Mouse (Mus musculus): Measurements from ENCODE around the gene Ndufa13.

Gene Ndufa13

GRCm38 (mm10) chr8:69906260-69906659 lies 3.9 kb upstream of the Ndufa13 start:
- no peak for DNase-seq

- DNase-seq, result no peak
Measured at GRCm38 (mm10) chr8:69904096-69904495, 1.7 kb upstream of the Ndufa13 start.

GRCm38 (mm10) chr8:69903063-69903542 lies 745 bp upstream of the Ndufa13 start:
- peak; percentile 99 for DNase-seq

- DNase-seq, result peak; percentile 92 to 94
Measured at GRCm38 (mm10) chr8:69901484-69902162, 735 bp downstream of the Ndufa13 start.

- DNase-seq, result no peak
Measured at GRCm38 (mm10) chr8:69900895-69901451, 1.4 kb downstream of the Ndufa13 start.

GRCm38 (mm10) chr8:69899876-69900275 lies 2.5 kb downstream of the Ndufa13 start:
- DNase-seq, result no peak

GRCm38 (mm10) chr8:69897857-69898256 lies 4.5 kb downstream of the Ndufa13 start:
- no peak for DNase-seq

- DNase-seq, result no peak
Measured at GRCm38 (mm10) chr8:69895772-69896451, 6.4 kb downstream of the Ndufa13 start.

GRCm38 (mm10) chr8:69894836-69895332 lies 7.5 kb downstream of the Ndufa13 start:
- no peak for DNase-seq

- no peak for DNase-seq
Measured at GRCm38 (mm10) chr8:69893863-69894262, 8.5 kb downstream of the Ndufa13 start.

- DNase-seq, result no peak
Measured at GRCm38 (mm10) chr8:69890813-69891241, 11.5 kb downstream of the Ndufa13 start.

- no peak for DNase-seq
Measured at GRCm38 (mm10) chr8:69888902-69889301, 13.5 kb downstream of the Ndufa13 start.

- DNase-seq, result no peak
Measured at GRCm38 (mm10) chr8:69888244-69888866, 14.0 kb downstream of the Ndufa13 start.

- DNase-seq, result no peak
Measured at GRCm38 (mm10) chr8:69887289-69888243, 14.8 kb downstream of the Ndufa13 start, which contains the start of gene Cilp2. Cilp2 (minus strand) TSS chr8:69887687.

GRCm38 (mm10) chr8:69884141-69884540 lies 18.2 kb downstream of the Ndufa13 start:
- DNase-seq, result no peak

GRCm38 (mm10) chr8:69882833-69883600 lies 19.3 kb downstream of the Ndufa13 start:
- no peak for DNase-seq

GRCm38 (mm10) chr8:69882021-69882756 lies 20.2 kb downstream of the Ndufa13 start:
- no peak for DNase-seq

- no peak for DNase-seq
Measured at GRCm38 (mm10) chr8:69881261-69881865, 21.0 kb downstream of the Ndufa13 start.

- DNase-seq, result no peak
Measured at GRCm38 (mm10) chr8:69880841-69881240, 21.5 kb downstream of the Ndufa13 start.

- no peak for DNase-seq
Measured at GRCm38 (mm10) chr8:69879678-69880077, 22.7 kb downstream of the Ndufa13 start.
